Mouse (Mus musculus): ENCODE data around the gene Ush1c. TPM values are rescaled to one million over a fixed set of nuclear protein-coding genes. Genes with fewer than 3 reads are reported as not detected.

The Ush1c gene
- total and polyA plus RNA-seq, 2 experiments from 2014 or later = 0.44 to 1.7 TPM

DNA sequence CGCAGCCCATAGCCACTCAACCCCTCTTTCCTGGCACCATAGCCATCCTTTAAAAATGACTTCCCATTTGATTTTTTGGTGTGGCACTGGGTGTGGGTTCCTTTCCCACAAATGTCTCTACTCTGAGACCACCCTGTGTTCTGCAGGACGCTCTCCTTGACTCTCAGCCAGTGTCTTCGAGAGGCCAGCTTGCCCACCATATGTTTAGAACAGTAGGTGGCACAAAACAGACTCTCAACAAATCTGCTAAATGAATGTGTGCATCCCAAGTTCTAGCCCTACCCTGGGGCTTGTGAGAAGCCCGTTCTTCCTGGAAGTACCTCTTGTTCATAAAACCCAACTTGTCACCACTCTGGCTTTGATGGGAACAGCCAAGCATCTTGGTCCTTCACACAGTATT is 1.8 kb upstream of the Ush1c start:
- no peak overlapping the region for H3K4me3 ChIP-seq (ENCODE audit: low read depth, low read length)
- DNase-seq (ENCODE audit: low spot score) (no peak), ATAC-seq (ENCODE audit: low FRiP score) (no peak)
- no peaks in the 10 kb centered on the region for H3K9me3 ChIP-seq (ENCODE audit: low read length)
- H3K36me3 ChIP-seq (ENCODE audit: insufficient read depth, low read length) = no peaks in the 10 kb centered on the region
- H3K4me1 ChIP-seq (ENCODE audit: insufficient read depth, low read length) = peaks cover 9% of the 10 kb centered on the region; the same call in 1 of the 2 replicates
- no peak overlapping the region for H3K4me2 ChIP-seq (ENCODE audit: low read depth, low read length, poor library complexity, severe bottlenecking)
- no peaks in the 10 kb centered on the region for H3K27me3 ChIP-seq (ENCODE audit: insufficient read depth, low read length)
- WGBS = 83% methylated on average over 4 of the region's 4 CpGs
- no peak for TF ChIP-seq CTCF (IDR thresholded peaks at IDR 0.05)
- no peak overlapping the region for H3K27ac ChIP-seq (ENCODE audit: low read depth, low read length)
- H3K9ac ChIP-seq (replicated peaks; ENCODE audit: low read length, poor library complexity, severe bottlenecking) = no peak overlapping the region

GRCm38 (mm10) chr7:46237192-46237591 is 1.1 kb downstream of the Ush1c start:
- H3K9ac ChIP-seq (replicated peaks; ENCODE audit: low read length, poor library complexity, severe bottlenecking) = no peak overlapping the region
- no peak for ATAC-seq (ENCODE audit: low FRiP score)
- H3K9me3 ChIP-seq (ENCODE audit: low read length) = no peaks in the 10 kb centered on the region
- 63% methylated on average over 7 of the region's 7 CpGs for WGBS
- H3K4me1 ChIP-seq (ENCODE audit: insufficient read depth, low read length) = peaks cover 9% of the 10 kb centered on the region; the same call in 1 of the 2 replicates
- H3K4me2 ChIP-seq (ENCODE audit: low read depth, low read length, poor library complexity, severe bottlenecking) = no peak overlapping the region
- no peak for DNase-seq (ENCODE audit: low spot score)
- no peak overlapping the region for H3K27ac ChIP-seq (ENCODE audit: low read depth, low read length)
- no peaks in the 10 kb centered on the region for H3K36me3 ChIP-seq (ENCODE audit: insufficient read depth, low read length)
- TF ChIP-seq CTCF (IDR thresholded peaks at IDR 0.05) = no peak
- no peak overlapping the region for H3K4me3 ChIP-seq (ENCODE audit: low read depth, low read length)
- H3K27me3 ChIP-seq (ENCODE audit: insufficient read depth, low read length) = no peaks in the 10 kb centered on the region

DNA sequence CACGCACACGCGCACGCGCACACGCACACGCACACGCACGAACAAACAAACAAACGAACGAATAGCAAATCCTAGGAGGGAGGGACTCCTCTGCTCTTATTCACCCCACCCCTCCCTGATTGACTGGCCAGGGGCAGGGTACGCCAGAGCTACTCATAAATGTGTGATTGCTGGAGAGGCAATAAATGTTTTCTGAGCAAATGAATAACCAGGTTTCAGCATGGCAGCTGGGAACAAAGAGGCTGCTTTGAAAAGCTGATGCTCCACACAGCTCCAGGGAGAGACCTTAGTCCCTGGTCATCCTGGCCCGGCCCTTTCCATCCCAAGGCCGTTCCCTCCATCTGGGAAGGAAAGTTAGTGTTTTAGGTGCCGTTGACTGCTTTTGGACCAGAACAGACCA is 1.9 kb downstream of the Ush1c start:
- no peak for TF ChIP-seq CTCF (IDR thresholded peaks at IDR 0.05)
- Histone ChIP-seq H3K4me2 (ENCODE audit: low read depth, low read length, poor library complexity, severe bottlenecking) (no peak overlapping the region), H3K36me3 (ENCODE audit: insufficient read depth, low read length) (no peaks in the 10 kb centered on the region), H3K4me1 (ENCODE audit: insufficient read depth, low read length) (peaks cover 9% of the 10 kb centered on the region; the same call in 1 of the 2 replicates), H3K9ac (replicated peaks; ENCODE audit: low read length, poor library complexity, severe bottlenecking) (no peak overlapping the region), H3K4me3 (ENCODE audit: low read depth, low read length) (no peak overlapping the region), H3K27ac (ENCODE audit: low read depth, low read length) (peak overlapping the region; percentile 32; the same call in 1 of the 2 replicates), H3K27me3 (ENCODE audit: insufficient read depth, low read length) (no peaks in the 10 kb centered on the region), H3K9me3 (ENCODE audit: low read length) (no peaks in the 10 kb centered on the region)
- peak; percentile 36; the same call in 1 of the 2 replicates for ATAC-seq (ENCODE audit: low FRiP score)
- no peak for DNase-seq (ENCODE audit: low spot score)
- WGBS = 75% methylated on average over 15 of the region's 15 CpGs

- Histone ChIP-seq H3K27ac (ENCODE audit: low read depth, low read length) (0 out of 2 replicates have a peak overlapping the region, but pooled peaks have one; percentile 32), H3K9ac (replicated peaks; ENCODE audit: low read length, poor library complexity, severe bottlenecking) (no peak overlapping the region; the same call in 1 of the 2 replicates), H3K4me3 (ENCODE audit: low read depth, low read length) (no peak overlapping the region), H3K27me3 (ENCODE audit: insufficient read depth, low read length) (no peaks in the 10 kb centered on the region), H3K4me1 (ENCODE audit: insufficient read depth, low read length) (peaks cover 9% of the 10 kb centered on the region; the same call in 1 of the 2 replicates), H3K36me3 (ENCODE audit: insufficient read depth, low read length) (no peaks in the 10 kb centered on the region), H3K4me2 (ENCODE audit: low read depth, low read length, poor library complexity, severe bottlenecking) (no peak overlapping the region), H3K9me3 (ENCODE audit: low read length) (no peaks in the 10 kb centered on the region)
- ATAC-seq (ENCODE audit: low FRiP score) = peak; percentile 67
- 65% methylated on average over 18 of the region's 18 CpGs for WGBS
- TF ChIP-seq CTCF (IDR thresholded peaks at IDR 0.05) = no peak
- DNase-seq (ENCODE audit: low spot score) = peak; percentile 62
These were observed 2.4 kb downstream of the Ush1c start for GRCm38 (mm10) chr7:46235948-46236347.

DNA sequence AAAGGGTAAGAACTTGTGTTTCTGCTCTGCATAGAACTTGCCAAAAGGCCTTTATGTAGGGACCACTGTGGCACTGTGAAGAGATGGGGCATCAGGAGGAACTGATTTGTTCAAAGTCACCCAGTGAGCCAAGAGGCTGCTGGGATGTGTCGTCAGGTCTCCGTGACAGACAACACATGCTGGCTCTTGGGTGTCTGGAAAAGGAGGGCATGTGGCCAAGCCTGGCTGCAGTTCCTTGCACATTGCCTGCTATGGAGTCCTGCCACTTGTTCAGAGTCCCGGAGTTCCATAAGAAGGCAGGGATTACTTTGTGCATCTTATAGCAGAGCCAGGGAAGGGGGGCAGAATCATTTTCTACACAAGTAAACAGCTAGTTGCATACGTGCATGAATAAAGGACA is 11.4 kb downstream of the Ush1c start:
- WGBS = 56% methylated on average over 4 of the region's 4 CpGs
- H3K36me3 ChIP-seq (ENCODE audit: insufficient read depth, low read length) = no peaks in the 10 kb centered on the region
- no peak for TF ChIP-seq CTCF (IDR thresholded peaks at IDR 0.05)
- DNase-seq (ENCODE audit: low spot score) (peak; percentile 52), ATAC-seq (ENCODE audit: low FRiP score) (no peak)
- H3K27ac ChIP-seq (ENCODE audit: low read depth, low read length) = no peak overlapping the region
- no peak overlapping the region for H3K4me3 ChIP-seq (ENCODE audit: low read depth, low read length)
- H3K4me2 ChIP-seq (ENCODE audit: low read depth, low read length, poor library complexity, severe bottlenecking) = no peak overlapping the region
- H3K9me3 ChIP-seq (ENCODE audit: low read length) = no peaks in the 10 kb centered on the region
- no peak overlapping the region for H3K9ac ChIP-seq (replicated peaks; ENCODE audit: low read length, poor library complexity, severe bottlenecking)
- no peaks in the 10 kb centered on the region for H3K4me1 ChIP-seq (ENCODE audit: insufficient read depth, low read length)
- no peaks in the 10 kb centered on the region for H3K27me3 ChIP-seq (ENCODE audit: insufficient read depth, low read length)

- ATAC-seq (ENCODE audit: low FRiP score) (no peak), DNase-seq (ENCODE audit: low spot score) (peak; percentile 45)
- H3K4me2 ChIP-seq (ENCODE audit: low read depth, low read length, poor library complexity, severe bottlenecking) = no peak overlapping the region
- no peak overlapping the region for H3K9ac ChIP-seq (replicated peaks; ENCODE audit: low read length, poor library complexity, severe bottlenecking)
- no peaks in the 10 kb centered on the region for H3K36me3 ChIP-seq (ENCODE audit: insufficient read depth, low read length)
- no peak overlapping the region for H3K27ac ChIP-seq (ENCODE audit: low read depth, low read length)
- no peaks in the 10 kb centered on the region for H3K27me3 ChIP-seq (ENCODE audit: insufficient read depth, low read length)
- TF ChIP-seq CTCF (IDR thresholded peaks at IDR 0.05) = peak; percentile 70
- no peaks in the 10 kb centered on the region for H3K9me3 ChIP-seq (ENCODE audit: low read length)
- no peak overlapping the region for H3K4me3 ChIP-seq (ENCODE audit: low read depth, low read length)
- H3K4me1 ChIP-seq (ENCODE audit: insufficient read depth, low read length) = no peaks in the 10 kb centered on the region
- 29% methylated on average over 7 of the region's 7 CpGs for WGBS
These were observed 12.1 kb downstream of the Ush1c start for GRCm38 (mm10) chr7:46226253-46226652.
